Mouse (Mus musculus): Measurements from ENCODE around the gene Grin1. TPM values are rescaled to one million over a fixed set of nuclear protein-coding genes. Genes with fewer than 3 reads are reported as not detected.

The Grin1 gene
- total and polyA plus RNA-seq, 3 experiments, result 0.07 TPM; not detected in 2

DNA sequence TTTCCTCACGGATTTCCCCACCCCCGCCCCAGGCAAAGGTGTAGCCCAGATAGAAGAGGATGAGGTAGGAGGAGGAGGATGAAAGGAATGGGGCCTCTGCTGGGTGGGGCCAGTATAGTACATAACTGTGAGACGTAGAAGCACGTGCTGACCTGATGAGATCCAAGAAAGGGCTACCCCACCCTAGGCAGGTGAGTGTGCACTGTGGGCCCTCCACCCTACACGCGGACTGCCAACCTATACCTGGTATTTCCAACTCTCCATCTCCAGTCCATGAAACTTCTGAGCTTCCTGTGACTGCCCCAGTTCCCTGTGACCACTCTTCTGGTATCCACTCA, 77.6 kb downstream of the Grin1 start (continued):
- TF ChIP-seq UBTF (IDR thresholded peaks at IDR 0.05; ENCODE audit: borderline replicate concordance, insufficient read depth, low read depth, low read length), result no peak; the same call in 1 of the 2 replicates
- TF ChIP-seq MEF2A (IDR thresholded peaks at IDR 0.05; ENCODE audit: extremely low read depth, insufficient replicate concordance, low read depth, low read length, poor library complexity, severe bottlenecking), result no peak
- no peak for TF ChIP-seq TCF12 (IDR thresholded peaks at IDR 0.05; ENCODE audit: low read depth, low read length)
- TF ChIP-seq ZMIZ1 (IDR thresholded peaks at IDR 0.05; ENCODE audit: low read depth, low read length), result no peak
- TF ChIP-seq MYB (IDR thresholded peaks at IDR 0.05; ENCODE audit: low read depth, low read length), result no peak
- no peak for TF ChIP-seq NELFE (IDR thresholded peaks at IDR 0.05; ENCODE audit: low read depth, low read length)
- no peak for TF ChIP-seq MAFK (IDR thresholded peaks at IDR 0.05; ENCODE audit: borderline replicate concordance, low read depth, low read length)
- no peak for TF ChIP-seq POLR2A (IDR thresholded peaks at IDR 0.05; ENCODE audit: control insufficient read depth in 1 of 2, insufficient read depth in 1 of 2, low read depth in 1 of 2, low read length in 2 of 2, poor library complexity in 1 of 2)
- peak; percentile 76 for TF ChIP-seq MAX (IDR thresholded peaks at IDR 0.05; ENCODE audit: low read length)
- TF ChIP-seq SIN3A (IDR thresholded peaks at IDR 0.05; ENCODE audit: low read length), result 0 out of 2 replicates have a peak, but pooled peaks have one; percentile 32

Other genes with a start within 250 kb of the Grin1 start
Only the 30 nearest of the 35 such genes appear.
- gene Nrarp, start 138.4 kb downstream of the Grin1 start, total RNA-seq (2012; rRNA removed), result 6.3 and 6.5 TPM in 2 replicates
- gene Nrarp, start 138.4 kb downstream of the Grin1 start, polyA plus RNA-seq (2012; ENCODE audit: insufficient read depth in 1 of 2, insufficient read length in 2 of 2, low read depth in 1 of 2, low replicate concordance in 2 of 2, missing spikeins in 1 of 2), result 10 to 100 TPM in 1 of 2 experiments, not detected in 1; 12.3 TPM
- gene Tor4a, start 122.3 kb downstream of the Grin1 start, total RNA-seq (2012; rRNA removed), result 7.6 and 9.1 TPM in 2 replicates
- 10 to 100 TPM in 1 of 2 experiments, not detected in 1; 13.7 TPM for gene Tor4a, start 122.3 kb downstream of the Grin1 start, polyA plus RNA-seq (2012; ENCODE audit: insufficient read depth in 1 of 2, insufficient read length in 2 of 2, low read depth in 1 of 2, low replicate concordance in 2 of 2, missing spikeins in 1 of 2)
- gene Nelfb, start 107.7 kb downstream of the Grin1 start, total RNA-seq (2012; rRNA removed), result 62.9 and 63.1 TPM in 2 replicates
- 10 to 100 TPM in 1 of 2 experiments, not detected in 1; 83.5 TPM for gene Nelfb, start 107.7 kb downstream of the Grin1 start, polyA plus RNA-seq (2012; ENCODE audit: insufficient read depth in 1 of 2, insufficient read length in 2 of 2, low read depth in 1 of 2, low replicate concordance in 2 of 2, missing spikeins in 1 of 2)
- gene Stpg3, start 104.5 kb downstream of the Grin1 start, total RNA-seq (2012; rRNA removed), result not detected in 2 replicates
- gene Stpg3, start 104.5 kb downstream of the Grin1 start, polyA plus RNA-seq (2012; ENCODE audit: insufficient read depth in 1 of 2, insufficient read length in 2 of 2, low read depth in 1 of 2, low replicate concordance in 2 of 2, missing spikeins in 1 of 2), result under 1 TPM in 1 of 2 experiments, not detected in 1; 0.07 TPM
- gene Fam166a, start 100.4 kb downstream of the Grin1 start, total RNA-seq (2012; rRNA removed), result 1.1 TPM in 1 of 2 replicates, not detected in the other
- gene Fam166a, start 100.4 kb downstream of the Grin1 start, polyA plus RNA-seq (2012; ENCODE audit: insufficient read depth in 1 of 2, insufficient read length in 2 of 2, low read depth in 1 of 2, low replicate concordance in 2 of 2, missing spikeins in 1 of 2), result 10 to 100 TPM in 1 of 2 experiments, not detected in 1; 15.6 TPM
- gene Tubb4b, start 94.5 kb downstream of the Grin1 start, total RNA-seq (2012; rRNA removed), result 979 and 1,089 TPM in 2 replicates
- gene Tubb4b, start 94.5 kb downstream of the Grin1 start, polyA plus RNA-seq (2012; ENCODE audit: insufficient read depth in 1 of 2, insufficient read length in 2 of 2, low read depth in 1 of 2, low replicate concordance in 2 of 2, missing spikeins in 1 of 2), result 1,000 to 10,000 TPM in 1 of 2 experiments, 100 to 1,000 TPM in 1; 183 to 1,037 TPM
- 0.04 TPM in 1 of 2 replicates, not detected in the other for gene Slc34a3, start 84.8 kb downstream of the Grin1 start, total RNA-seq (2012; rRNA removed)
- under 1 TPM in 1 of 2 experiments, not detected in 1; 0.03 TPM for gene Slc34a3, start 84.8 kb downstream of the Grin1 start, polyA plus RNA-seq (2012; ENCODE audit: insufficient read depth in 1 of 2, insufficient read length in 2 of 2, low read depth in 1 of 2, low replicate concordance in 2 of 2, missing spikeins in 1 of 2)
- not detected in 2 replicates for gene Rnf224, start 82.4 kb downstream of the Grin1 start, total RNA-seq (2012; rRNA removed)
- under 1 TPM in 1 of 2 experiments, not detected in 1; 0.10 TPM for gene Rnf224, start 82.4 kb downstream of the Grin1 start, polyA plus RNA-seq (2012; ENCODE audit: insufficient read depth in 1 of 2, insufficient read length in 2 of 2, low read depth in 1 of 2, low replicate concordance in 2 of 2, missing spikeins in 1 of 2)
- 6.0 and 7.4 TPM in 2 replicates for gene Rnf208, start 76.9 kb downstream of the Grin1 start, total RNA-seq (2012; rRNA removed)
- 10 to 100 TPM in 1 of 2 experiments, not detected in 1; 21.8 TPM for gene Rnf208, start 76.9 kb downstream of the Grin1 start, polyA plus RNA-seq (2012; ENCODE audit: insufficient read depth in 1 of 2, insufficient read length in 2 of 2, low read depth in 1 of 2, low replicate concordance in 2 of 2, missing spikeins in 1 of 2)
- 0.15 and 0.26 TPM in 2 replicates for gene Cysrt1, start 76.7 kb downstream of the Grin1 start, total RNA-seq (2012; rRNA removed)
- gene Cysrt1, start 76.7 kb downstream of the Grin1 start, polyA plus RNA-seq (2012; ENCODE audit: insufficient read depth in 1 of 2, insufficient read length in 2 of 2, low read depth in 1 of 2, low replicate concordance in 2 of 2, missing spikeins in 1 of 2), result under 1 TPM in 1 of 2 experiments, not detected in 1; 0.19 TPM
- 8.2 and 11.5 TPM in 2 replicates for gene AL732309.1, start 72.3 kb downstream of the Grin1 start, total RNA-seq (2012; rRNA removed)
- gene AL732309.1, start 72.3 kb downstream of the Grin1 start, polyA plus RNA-seq (2012; ENCODE audit: insufficient read depth in 1 of 2, insufficient read length in 2 of 2, low read depth in 1 of 2, low replicate concordance in 2 of 2, missing spikeins in 1 of 2), result 1 to 10 TPM in 1 of 2 experiments, not detected in 1; 4.8 TPM
- gene Tmem203, start 63.7 kb downstream of the Grin1 start, total RNA-seq (2012; rRNA removed), result 8.1 and 8.4 TPM in 2 replicates
- 10 to 100 TPM in 1 of 2 experiments, not detected in 1; 17.0 TPM for gene Tmem203, start 63.7 kb downstream of the Grin1 start, polyA plus RNA-seq (2012; ENCODE audit: insufficient read depth in 1 of 2, insufficient read length in 2 of 2, low read depth in 1 of 2, low replicate concordance in 2 of 2, missing spikeins in 1 of 2)
- 26.1 and 32.9 TPM in 2 replicates for gene Tprn, start 56.6 kb downstream of the Grin1 start, total RNA-seq (2012; rRNA removed)
- gene Tprn, start 56.6 kb downstream of the Grin1 start, polyA plus RNA-seq (2012; ENCODE audit: insufficient read depth in 1 of 2, insufficient read length in 2 of 2, low read depth in 1 of 2, low replicate concordance in 2 of 2, missing spikeins in 1 of 2), result 10 to 100 TPM in 1 of 2 experiments, not detected in 1; 50.8 TPM
- gene Ssna1, start 46.7 kb downstream of the Grin1 start, total RNA-seq (2012; rRNA removed), result 194 and 226 TPM in 2 replicates
- 100 to 1,000 TPM in 1 of 2 experiments, not detected in 1; 158 TPM for gene Ssna1, start 46.7 kb downstream of the Grin1 start, polyA plus RNA-seq (2012; ENCODE audit: insufficient read depth in 1 of 2, insufficient read length in 2 of 2, low read depth in 1 of 2, low replicate concordance in 2 of 2, missing spikeins in 1 of 2)
- 9.8 and 10.3 TPM in 2 replicates for gene Anapc2, start 46.7 kb downstream of the Grin1 start, total RNA-seq (2012; rRNA removed)
- 10 to 100 TPM in 1 of 2 experiments, not detected in 1; 67.0 TPM for gene Anapc2, start 46.7 kb downstream of the Grin1 start, polyA plus RNA-seq (2012; ENCODE audit: insufficient read depth in 1 of 2, insufficient read length in 2 of 2, low read depth in 1 of 2, low replicate concordance in 2 of 2, missing spikeins in 1 of 2)
- gene Tmem210, start 31.0 kb downstream of the Grin1 start, total RNA-seq (2012; rRNA removed), result not detected in 2 replicates
- gene Tmem210, start 31.0 kb downstream of the Grin1 start, polyA plus RNA-seq (2012; ENCODE audit: insufficient read depth in 1 of 2, insufficient read length in 2 of 2, low read depth in 1 of 2, low replicate concordance in 2 of 2, missing spikeins in 1 of 2), result not detected
- not detected in 2 replicates for gene Lrrc26, start 29.3 kb downstream of the Grin1 start, total RNA-seq (2012; rRNA removed)
- not detected for gene Lrrc26, start 29.3 kb downstream of the Grin1 start, polyA plus RNA-seq (2012; ENCODE audit: insufficient read depth in 1 of 2, insufficient read length in 2 of 2, low read depth in 1 of 2, low replicate concordance in 2 of 2, missing spikeins in 1 of 2)
- gene Man1b1, start 13.2 kb upstream of the Grin1 start, total RNA-seq (2012; rRNA removed), result 37.7 and 49.6 TPM in 2 replicates
- gene Man1b1, start 13.2 kb upstream of the Grin1 start, polyA plus RNA-seq (2012; ENCODE audit: insufficient read depth in 1 of 2, insufficient read length in 2 of 2, low read depth in 1 of 2, low replicate concordance in 2 of 2, missing spikeins in 1 of 2), result 10 to 100 TPM in 1 of 2 experiments, not detected in 1; 50.1 TPM
- gene Dpp7, start 37.2 kb upstream of the Grin1 start, total RNA-seq (2012; rRNA removed), result 24.0 and 25.9 TPM in 2 replicates
- gene Dpp7, start 37.2 kb upstream of the Grin1 start, polyA plus RNA-seq (2012; ENCODE audit: insufficient read depth in 1 of 2, insufficient read length in 2 of 2, low read depth in 1 of 2, low replicate concordance in 2 of 2, missing spikeins in 1 of 2), result 10 to 100 TPM in 1 of 2 experiments, not detected in 1; 24.6 TPM
- 3.6 and 4.7 TPM in 2 replicates for gene Uap1l1, start 46.5 kb upstream of the Grin1 start, total RNA-seq (2012; rRNA removed)
- gene Uap1l1, start 46.5 kb upstream of the Grin1 start, polyA plus RNA-seq (2012; ENCODE audit: insufficient read depth in 1 of 2, insufficient read length in 2 of 2, low read depth in 1 of 2, low replicate concordance in 2 of 2, missing spikeins in 1 of 2), result 10 to 100 TPM in 1 of 2 experiments, not detected in 1; 12.6 TPM
- gene Sapcd2, start 53.1 kb upstream of the Grin1 start, total RNA-seq (2012; rRNA removed), result 39.7 and 51.9 TPM in 2 replicates
- 10 to 100 TPM in 1 of 2 experiments, not detected in 1; 58.2 TPM for gene Sapcd2, start 53.1 kb upstream of the Grin1 start, polyA plus RNA-seq (2012; ENCODE audit: insufficient read depth in 1 of 2, insufficient read length in 2 of 2, low read depth in 1 of 2, low replicate concordance in 2 of 2, missing spikeins in 1 of 2)
- gene Entpd2, start 76.7 kb upstream of the Grin1 start, total RNA-seq (2012; rRNA removed), result not detected in 2 replicates
- not detected for gene Entpd2, start 76.7 kb upstream of the Grin1 start, polyA plus RNA-seq (2012; ENCODE audit: insufficient read depth in 1 of 2, insufficient read length in 2 of 2, low read depth in 1 of 2, low replicate concordance in 2 of 2, missing spikeins in 1 of 2)
- not detected in 2 replicates for gene Npdc1, start 80.2 kb upstream of the Grin1 start, total RNA-seq (2012; rRNA removed)
- gene Npdc1, start 80.2 kb upstream of the Grin1 start, polyA plus RNA-seq (2012; ENCODE audit: insufficient read depth in 1 of 2, insufficient read length in 2 of 2, low read depth in 1 of 2, low replicate concordance in 2 of 2, missing spikeins in 1 of 2), result not detected
- gene Fut7, start 104.1 kb upstream of the Grin1 start, total RNA-seq (2012; rRNA removed), result 0.08 and 0.10 TPM in 2 replicates
- under 1 TPM in 1 of 2 experiments, not detected in 1; 0.21 TPM for gene Fut7, start 104.1 kb upstream of the Grin1 start, polyA plus RNA-seq (2012; ENCODE audit: insufficient read depth in 1 of 2, insufficient read length in 2 of 2, low read depth in 1 of 2, low replicate concordance in 2 of 2, missing spikeins in 1 of 2)
- gene Abca2, start 109.5 kb upstream of the Grin1 start, total RNA-seq (2012; rRNA removed), result 8.7 and 10.4 TPM in 2 replicates
- gene Abca2, start 109.5 kb upstream of the Grin1 start, polyA plus RNA-seq (2012; ENCODE audit: insufficient read depth in 1 of 2, insufficient read length in 2 of 2, low read depth in 1 of 2, low replicate concordance in 2 of 2, missing spikeins in 1 of 2), result 10 to 100 TPM in 1 of 2 experiments, not detected in 1; 42.2 TPM
- 0.23 and 0.27 TPM in 2 replicates for gene Clic3, start 137.7 kb upstream of the Grin1 start, total RNA-seq (2012; rRNA removed)
- under 1 TPM in 1 of 2 experiments, not detected in 1; 0.15 TPM for gene Clic3, start 137.7 kb upstream of the Grin1 start, polyA plus RNA-seq (2012; ENCODE audit: insufficient read depth in 1 of 2, insufficient read length in 2 of 2, low read depth in 1 of 2, low replicate concordance in 2 of 2, missing spikeins in 1 of 2)
- 13.2 and 18.5 TPM in 2 replicates for gene Paxx, start 141.9 kb upstream of the Grin1 start, total RNA-seq (2012; rRNA removed)
- gene Paxx, start 141.9 kb upstream of the Grin1 start, polyA plus RNA-seq (2012; ENCODE audit: insufficient read depth in 1 of 2, insufficient read length in 2 of 2, low read depth in 1 of 2, low replicate concordance in 2 of 2, missing spikeins in 1 of 2), result 10 to 100 TPM in 1 of 2 experiments, not detected in 1; 22.1 TPM
- gene Ptgds, start 150.9 kb upstream of the Grin1 start, total RNA-seq (2012; rRNA removed), result not detected in 2 replicates
- gene Ptgds, start 150.9 kb upstream of the Grin1 start, polyA plus RNA-seq (2012; ENCODE audit: insufficient read depth in 1 of 2, insufficient read length in 2 of 2, low read depth in 1 of 2, low replicate concordance in 2 of 2, missing spikeins in 1 of 2), result not detected
- gene Lcn12, start 174.7 kb upstream of the Grin1 start, total RNA-seq (2012; rRNA removed), result not detected in 2 replicates
- not detected for gene Lcn12, start 174.7 kb upstream of the Grin1 start, polyA plus RNA-seq (2012; ENCODE audit: insufficient read depth in 1 of 2, insufficient read length in 2 of 2, low read depth in 1 of 2, low replicate concordance in 2 of 2, missing spikeins in 1 of 2)
- gene Fbxw5, start 181.6 kb upstream of the Grin1 start, total RNA-seq (2012; rRNA removed), result 27.5 and 29.2 TPM in 2 replicates
- gene Fbxw5, start 181.6 kb upstream of the Grin1 start, polyA plus RNA-seq (2012; ENCODE audit: insufficient read depth in 1 of 2, insufficient read length in 2 of 2, low read depth in 1 of 2, low replicate concordance in 2 of 2, missing spikeins in 1 of 2), result 10 to 100 TPM in 1 of 2 experiments, not detected in 1; 65.6 TPM

All from MEL (cell line).